Mouse (Mus musculus) kidney, embryonic 15.5 days (tissue): Measurements from ENCODE around the gene Dock9. TPM values are rescaled to one million over a fixed set of nuclear protein-coding genes. Genes with fewer than 3 reads are reported as not detected.

Source experiments
- ATAC-seq: fragments of 200-750 bp; cut with Nextera tagmentation; replicated peaks from 2 replicates; pipeline ENCODE4 v1.8.0; 2017; ENCODE audit warnings: moderate TSS enrichment; ENCODE audit not compliant: low FRiP score
- H3K27ac ChIP-seq: fragments of 300-500 bp; sonication (generic); 2 replicates; pipeline ENCODE4 v1.5.1; 2015; ENCODE audit warnings: mild to moderate bottlenecking, inconsistent platforms
- H3K27me3 ChIP-seq: fragments of 300-500 bp; sonication (generic); 2 replicates; pipeline ENCODE4 v1.6.1; 2015; ENCODE audit warnings: inconsistent platforms
- H3K36me3 ChIP-seq: fragments of 300-500 bp; sonication (generic); 2 replicates; pipeline ENCODE4 v1.6.1; 2015; ENCODE audit warnings: inconsistent platforms
- H3K4me1 ChIP-seq: fragments of 300-500 bp; sonication (generic); 2 replicates; pipeline ENCODE4 v1.6.1; 2015; ENCODE audit warnings: inconsistent platforms
- H3K4me2 ChIP-seq: fragments of 300-500 bp; sonication (generic); 2 replicates; pipeline ENCODE4 v1.6.1; 2015; ENCODE audit warnings: moderate library complexity, mild to moderate bottlenecking, inconsistent platforms
- H3K4me3 ChIP-seq: fragments of 300-500 bp; sonication (generic); replicated peaks from 2 replicates; pipeline ENCODE4 v1.5.1; 2015; ENCODE audit warnings: mild to moderate bottlenecking, inconsistent platforms
- H3K9ac ChIP-seq: fragments of 300-500 bp; sonication (generic); 2 replicates; pipeline ENCODE4 v1.6.1; 2015; ENCODE audit warnings: mild to moderate bottlenecking, inconsistent platforms
- H3K9me3 ChIP-seq: fragments of 300-500 bp; sonication (generic); replicated peaks from 2 replicates; pipeline ENCODE4 v1.6.1; 2016; ENCODE audit warnings: inconsistent platforms
- whole genome bisulfite sequencing: fragments of 180-500 bp; shearing (Covaris S2); methylation state at CpG from one replicate; pipeline ENCODE4 v1.1.7; 2015; ENCODE audit warnings: mixed read lengths; 5-methylcytosine and 5-hydroxymethylcytosine counted together
- polyA plus RNA-seq: library from polyadenylated mRNA; unstranded; fragments of >200 nt; fragmentation: Nextera tagmentation; extraction: Ambion mirVana; gene quantifications from 2 replicates; pipeline ENCODE4 v1.2.1, GENCODE M21; 2015

The Dock9 gene
- polyA plus RNA-seq, 1 experiment from 2014 or later, result 11.1 TPM

DNA sequence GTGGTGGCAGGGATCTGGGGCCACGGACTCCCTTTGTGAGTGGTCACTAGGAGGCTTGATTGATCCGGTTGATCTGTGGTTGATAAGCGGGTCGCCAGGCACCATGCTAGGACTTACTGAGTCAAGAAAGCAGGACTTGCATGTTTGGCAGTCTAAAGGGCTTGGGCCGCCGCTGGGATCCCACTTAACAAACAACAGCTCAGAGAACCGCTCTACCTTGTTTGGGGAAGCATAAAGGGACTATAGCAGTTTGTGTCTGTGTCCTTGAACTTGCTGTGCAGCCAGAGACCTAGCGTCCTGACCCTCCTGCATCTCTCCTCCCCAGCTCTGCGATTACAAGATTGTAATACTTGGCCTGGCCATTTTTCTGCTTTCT is 292.2 kb downstream of the Dock9 start:
- H3K9ac ChIP-seq, result no peak overlapping the region
- no peaks in the 10 kb centered on the region for H3K9me3 ChIP-seq
- H3K36me3 ChIP-seq, result no peaks in the 10 kb centered on the region
- no peak overlapping the region for H3K27ac ChIP-seq
- no peak overlapping the region for H3K4me3 ChIP-seq
- ATAC-seq, result no peak
- H3K4me2 ChIP-seq, result peak overlapping the region; percentile 62
- H3K4me1 ChIP-seq, result peaks cover 20% of the 10 kb centered on the region
- 30% methylated on average over 9 of the region's 9 CpGs for WGBS
- peaks cover 32% of the 10 kb centered on the region for H3K27me3 ChIP-seq

DNA sequence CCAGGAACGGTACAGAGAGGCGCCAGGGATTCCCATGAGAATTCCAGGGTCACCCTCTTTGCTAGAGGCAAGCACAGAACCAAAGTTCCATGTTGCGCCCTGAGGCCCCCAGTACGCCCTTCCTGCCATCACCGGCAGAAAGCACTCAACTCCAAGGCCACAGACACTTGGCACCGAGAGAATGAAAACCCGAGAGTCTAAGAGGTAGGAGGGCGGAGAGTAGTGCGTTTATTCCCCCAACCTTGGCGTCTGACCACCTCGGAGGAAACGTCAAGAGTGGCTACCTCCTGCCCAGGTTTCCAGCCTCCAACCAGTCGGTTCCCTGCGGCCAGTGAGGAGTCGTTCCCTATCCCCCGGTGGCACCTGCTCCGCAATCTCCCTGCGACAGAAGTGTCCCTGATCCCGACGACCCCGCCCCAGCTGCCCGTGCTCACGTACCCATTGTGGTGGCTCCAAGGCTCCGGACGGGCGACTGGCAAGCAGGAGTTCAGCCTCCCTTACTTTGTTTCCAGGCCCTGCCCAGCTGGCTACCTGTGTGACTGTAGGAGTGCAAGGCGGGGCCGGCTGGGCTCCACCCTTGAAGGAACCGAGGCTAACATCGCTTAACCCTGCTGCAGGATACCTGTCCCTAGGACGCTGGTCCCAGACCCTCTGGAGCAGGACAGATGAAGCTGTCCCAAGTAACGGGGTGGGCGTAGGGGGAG is 292.7 kb downstream of the Dock9 start, which contains the start of gene Slc15a1:
Slc15a1 (minus strand) TSS at position 472 of the 704 bp plus-strand sequence.
- H3K9ac ChIP-seq, result no peak within 1 kb of the TSS

DNA sequence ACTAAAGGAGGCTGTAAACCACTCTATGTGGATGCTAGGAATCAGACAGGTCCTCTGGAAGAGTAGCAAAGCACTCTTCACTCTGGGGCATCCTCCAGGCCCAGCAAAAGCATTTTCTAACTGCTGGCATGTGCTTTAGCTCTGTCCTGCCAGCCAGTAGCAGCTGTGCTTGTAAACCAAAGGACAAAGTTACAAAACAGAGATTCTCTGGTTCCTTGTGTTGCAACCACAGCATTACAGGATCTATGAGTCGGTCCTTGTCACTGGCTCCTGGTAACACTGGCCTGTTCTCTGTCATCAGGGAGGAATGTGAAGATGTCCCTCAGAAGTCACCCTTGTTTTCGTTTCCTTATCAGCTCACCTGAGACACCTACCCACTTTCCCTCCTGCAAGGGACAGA is 297.1 kb downstream of the Dock9 start:
- no peak for ATAC-seq
- peaks cover 21% of the 10 kb centered on the region for H3K27me3 ChIP-seq
- no peaks in the 10 kb centered on the region for H3K9me3 ChIP-seq
- no peak overlapping the region for H3K27ac ChIP-seq
- no peaks in the 10 kb centered on the region for H3K36me3 ChIP-seq
- no peak overlapping the region for H3K4me3 ChIP-seq
- H3K9ac ChIP-seq, result no peak overlapping the region
- H3K4me2 ChIP-seq, result no peak overlapping the region
- WGBS, result 72% methylated on average over 2 of the region's 2 CpGs
- H3K4me1 ChIP-seq, result peaks cover 13% of the 10 kb centered on the region; the same call in 1 of the 2 replicates

More for the DNA sequence above, 292.7 kb downstream of the Dock9 start, which contains the start of gene Slc15a1:
- Histone ChIP-seq H3K4me3 (peak within 1 kb of the TSS; percentile 31), H3K36me3 (no peaks in the 10 kb centered on the region), H3K27ac (no peak within 1 kb of the TSS), H3K9me3 (no peaks in the 10 kb centered on the region), H3K27me3 (peaks cover 32% of the 10 kb centered on the region), H3K4me2 (peak within 1 kb of the TSS; percentile 62), H3K4me1 (peaks cover 20% of the 10 kb centered on the region)
- 9% methylated on average over 33 of the region's 33 CpGs for WGBS
- ATAC-seq, result peak; percentile 54

DNA sequence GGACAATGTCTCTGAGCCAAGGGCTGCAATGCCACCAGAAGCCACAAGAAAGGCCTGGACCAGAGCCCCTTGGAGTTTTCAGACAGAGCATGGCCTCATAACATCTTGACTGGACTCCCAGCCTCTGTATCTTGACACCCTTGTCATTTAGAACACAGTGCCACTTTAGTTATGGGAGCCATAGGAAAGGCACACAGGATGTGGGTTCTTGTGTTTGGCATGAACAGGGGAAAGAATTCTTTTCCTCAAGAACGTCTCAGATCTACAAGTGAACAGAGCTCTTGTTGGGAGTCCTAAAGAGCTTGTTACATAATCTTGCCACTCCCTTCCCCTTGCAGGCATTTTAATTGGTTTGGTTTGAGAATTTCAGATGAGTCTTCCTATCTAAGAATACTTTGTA is 297.9 kb downstream of the Dock9 start:
- no peak overlapping the region for H3K9ac ChIP-seq
- no peak overlapping the region for H3K4me2 ChIP-seq
- no peak overlapping the region for H3K27ac ChIP-seq
- no peak overlapping the region for H3K4me3 ChIP-seq
- 68% methylated on average over 1 of the region's 1 CpGs for WGBS
- H3K27me3 ChIP-seq, result peaks cover 13% of the 10 kb centered on the region
- no peaks in the 10 kb centered on the region for H3K36me3 ChIP-seq
- ATAC-seq, result no peak
- H3K4me1 ChIP-seq, result peaks cover 5% of the 10 kb centered on the region; the same call in 1 of the 2 replicates
- no peaks in the 10 kb centered on the region for H3K9me3 ChIP-seq

DNA sequence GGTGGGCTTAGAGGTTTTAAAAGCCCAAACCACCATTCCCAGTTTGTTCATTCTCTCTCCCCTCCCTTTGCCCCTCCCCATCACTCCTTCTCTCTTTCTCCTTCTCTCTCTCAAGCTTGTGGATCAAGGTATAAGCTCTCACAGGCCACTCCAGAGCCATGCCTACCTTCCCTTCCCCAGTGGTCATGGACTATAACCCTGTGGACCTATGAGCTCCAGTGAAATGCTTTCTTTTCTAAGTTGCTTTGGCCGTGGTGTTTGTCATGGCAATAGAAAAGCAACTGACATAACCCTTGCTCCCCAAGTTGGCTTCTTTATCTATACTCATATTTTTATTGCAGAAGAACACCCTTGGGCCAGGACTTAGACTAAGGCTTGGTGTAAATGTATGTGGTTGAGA is 299.8 kb downstream of the Dock9 start:
- 78% methylated on average over 1 of the region's 1 CpGs for WGBS
- no peaks in the 10 kb centered on the region for H3K27me3 ChIP-seq
- ATAC-seq, result no peak
- no peaks in the 10 kb centered on the region for H3K36me3 ChIP-seq
- no peak overlapping the region for H3K4me2 ChIP-seq
- peaks cover 7% of the 10 kb centered on the region for H3K4me1 ChIP-seq
- no peaks in the 10 kb centered on the region for H3K9me3 ChIP-seq
- H3K4me3 ChIP-seq, result no peak overlapping the region
- H3K9ac ChIP-seq, result no peak overlapping the region
- no peak overlapping the region for H3K27ac ChIP-seq

DNA sequence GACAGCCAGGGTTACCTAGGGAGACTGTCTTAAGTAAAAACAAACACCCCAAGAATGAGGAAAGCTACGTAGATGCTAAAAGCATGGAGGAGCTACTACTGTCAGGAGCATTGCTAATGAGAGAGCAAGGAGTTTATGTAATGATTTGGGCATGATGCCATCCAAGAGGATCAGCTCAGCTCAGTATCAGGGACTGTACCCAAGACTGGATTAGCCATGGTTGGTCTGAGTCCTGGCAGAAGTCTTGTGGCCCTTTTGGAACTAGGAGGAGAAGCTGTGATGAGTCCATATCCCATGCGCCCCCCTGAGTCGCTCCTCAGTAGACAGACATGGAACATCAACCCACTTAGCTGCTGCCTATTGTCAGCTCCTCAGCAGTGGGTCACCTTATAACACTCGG is 301.9 kb downstream of the Dock9 start:
- Histone ChIP-seq H3K9me3 (no peaks in the 10 kb centered on the region), H3K27ac (no peak overlapping the region), H3K4me3 (no peak overlapping the region), H3K27me3 (no peaks in the 10 kb centered on the region), H3K9ac (no peak overlapping the region), H3K36me3 (no peaks in the 10 kb centered on the region), H3K4me2 (no peak overlapping the region), H3K4me1 (peaks cover 22% of the 10 kb centered on the region)
- 88% methylated on average over 4 of the region's 4 CpGs for WGBS
- no peak for ATAC-seq

DNA sequence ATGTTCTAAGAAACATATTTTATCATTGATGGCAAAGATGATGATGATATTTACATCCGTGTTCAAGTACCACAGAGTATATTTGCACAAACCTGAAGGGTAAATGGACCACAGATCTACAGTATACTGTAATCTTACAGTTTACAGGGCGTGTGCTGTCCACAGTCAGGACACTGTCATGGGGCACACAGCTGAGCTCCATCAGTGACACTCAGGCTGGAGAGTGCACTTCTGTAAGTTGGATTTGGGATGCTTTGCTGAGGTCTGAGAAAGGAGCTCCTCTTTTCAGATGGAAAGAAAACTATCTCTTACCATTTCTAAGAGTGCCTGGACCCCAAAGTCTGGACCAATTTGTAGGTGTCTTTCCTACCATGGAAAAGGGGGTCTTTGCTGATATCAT is 302.5 kb downstream of the Dock9 start:
- Histone ChIP-seq H3K27ac (no peak overlapping the region), H3K9ac (no peak overlapping the region), H3K36me3 (no peaks in the 10 kb centered on the region), H3K4me1 (peaks cover 22% of the 10 kb centered on the region), H3K4me3 (no peak overlapping the region), H3K9me3 (no peaks in the 10 kb centered on the region), H3K4me2 (no peak overlapping the region), H3K27me3 (no peaks in the 10 kb centered on the region)
- no peak for ATAC-seq
- 81% methylated on average over 2 of the region's 2 CpGs for WGBS

DNA sequence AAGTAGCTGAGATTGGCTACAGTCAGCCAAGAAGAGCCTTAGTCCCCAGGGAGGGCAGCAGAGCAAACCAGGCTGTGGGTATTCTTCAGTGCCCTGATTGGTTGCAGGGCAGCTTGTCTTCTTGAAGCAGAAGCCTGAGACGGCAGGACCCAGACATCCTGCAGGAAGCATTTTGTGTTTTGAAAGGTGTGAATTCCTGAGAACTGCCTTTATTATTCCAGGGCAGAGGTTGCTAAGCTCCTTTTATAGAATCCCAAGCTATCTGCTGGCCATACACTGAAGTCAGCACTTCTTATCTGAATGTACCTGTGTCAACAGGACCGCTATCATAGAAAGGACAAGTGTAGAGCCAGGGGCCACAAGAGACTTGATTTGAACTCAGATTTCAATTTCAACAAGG is 303.4 kb downstream of the Dock9 start:
- H3K27ac ChIP-seq, result no peak overlapping the region
- no peaks in the 10 kb centered on the region for H3K27me3 ChIP-seq
- H3K9me3 ChIP-seq, result no peaks in the 10 kb centered on the region
- 58% methylated on average over 2 of the region's 2 CpGs for WGBS
- H3K9ac ChIP-seq, result no peak overlapping the region
- no peak overlapping the region for H3K4me3 ChIP-seq
- H3K36me3 ChIP-seq, result no peaks in the 10 kb centered on the region
- peaks cover 22% of the 10 kb centered on the region for H3K4me1 ChIP-seq
- no peak overlapping the region for H3K4me2 ChIP-seq
- ATAC-seq, result no peak

DNA sequence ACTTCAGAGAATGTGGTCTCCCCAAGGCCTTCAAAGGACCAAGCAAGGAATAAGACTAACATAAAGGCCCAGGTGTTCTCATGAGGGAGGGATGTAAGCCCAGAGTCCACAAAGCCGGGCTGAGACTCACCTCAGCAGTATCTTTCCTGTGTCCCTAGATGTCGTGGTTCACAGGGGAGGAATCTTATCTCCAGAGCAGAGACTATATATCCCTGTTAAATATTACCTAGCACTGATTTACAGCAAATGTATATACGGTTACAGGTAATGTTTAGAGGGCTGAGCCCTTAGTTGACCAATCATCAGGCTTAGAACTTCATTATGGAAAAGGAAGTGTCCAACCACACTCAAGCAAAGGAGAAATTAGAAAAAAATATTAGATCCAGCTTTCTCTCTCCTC is 303.9 kb downstream of the Dock9 start:
- no peak overlapping the region for H3K9ac ChIP-seq
- no peak overlapping the region for H3K4me3 ChIP-seq
- peaks cover 22% of the 10 kb centered on the region for H3K4me1 ChIP-seq
- no peaks in the 10 kb centered on the region for H3K36me3 ChIP-seq
- ATAC-seq, result no peak
- H3K27me3 ChIP-seq, result no peaks in the 10 kb centered on the region
- no peak overlapping the region for H3K4me2 ChIP-seq
- no peaks in the 10 kb centered on the region for H3K9me3 ChIP-seq
- 58% methylated on average over 3 of the region's 3 CpGs for WGBS
- no peak overlapping the region for H3K27ac ChIP-seq

DNA sequence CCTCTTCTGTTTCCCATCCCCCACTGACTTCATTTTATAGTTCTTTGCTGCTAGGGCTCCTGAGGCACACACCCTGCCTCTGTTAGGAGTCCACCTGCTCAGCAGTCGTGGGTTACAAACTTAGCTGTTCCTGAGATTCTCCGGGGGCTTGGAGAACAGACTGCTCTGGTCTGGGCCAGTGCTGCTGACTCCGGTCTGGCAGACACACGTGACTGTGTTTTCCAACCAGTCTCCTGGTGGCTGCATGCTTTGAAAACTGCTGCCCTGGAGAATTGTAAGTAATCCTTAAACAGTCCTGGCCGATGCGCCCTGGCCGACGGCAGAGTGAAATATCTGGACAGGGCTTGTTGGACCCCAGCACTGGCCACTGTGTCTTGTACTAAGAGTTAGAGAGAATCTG is 305.3 kb downstream of the Dock9 start:
- Histone ChIP-seq H3K9me3 (no peaks in the 10 kb centered on the region), H3K27ac (no peak overlapping the region), H3K4me1 (peaks cover 22% of the 10 kb centered on the region), H3K4me2 (no peak overlapping the region), H3K27me3 (no peaks in the 10 kb centered on the region), H3K36me3 (no peaks in the 10 kb centered on the region), H3K4me3 (no peak overlapping the region), H3K9ac (no peak overlapping the region)
- WGBS, result 63% methylated on average over 8 of the region's 8 CpGs
- peak; percentile 64; the same call in 1 of the 2 replicates for ATAC-seq

Other genes with a start within 250 kb of the Dock9 start
- 66.7 and 68.6 TPM in 2 replicates for gene Ubac2, start 80.8 kb upstream of the Dock9 start, polyA plus RNA-seq
- gene Gpr18, start 117.9 kb upstream of the Dock9 start, polyA plus RNA-seq, result 0.30 and 0.39 TPM in 2 replicates
- gene Gpr183, start 167.4 kb upstream of the Dock9 start, polyA plus RNA-seq, result 4.1 and 4.9 TPM in 2 replicates
- not detected in 2 replicates for gene Timm8a2, start 236.8 kb upstream of the Dock9 start, polyA plus RNA-seq